ENCODE assay signal across 8 mouse cellular contexts in genomic region chr9:45917041-45917934, GRCm38 (mm10). TPM values are rescaled to one million over a fixed set of nuclear protein-coding genes. Genes with fewer than 3 reads are reported as not detected.
DNase-seq lines count a peak whose midpoint lies in the region.

No protein-coding gene starts in this region.

- H3K4me1 ChIP-seq in heart, embryonic 10.5 days, result no peaks in the 10 kb centered on the region

- DNase-seq in heart, adult 11 months, result peak; percentile 97
- DNase-seq in heart, embryonic 10.5 days (ENCODE audit: low spot score), result no peak
- peak; percentile 68 for DNase-seq in adrenal gland, adult 8-10 months
- DNase-seq in heart, adult 8-10 months (ENCODE audit: low spot score), result peak; percentile 49
- DNase-seq in layer of hippocampus, adult 9-11 months, result peak; percentile 62
- peak; percentile 53 for DNase-seq in right cerebral cortex, adult 18-20 months
- no peak for DNase-seq in thymus, postnatal 36 days
- no peak for DNase-seq in spleen, postnatal 4 days (ENCODE audit: low spot score in 2 of 2)

- no peaks in the 10 kb centered on the region for H3K27me3 ChIP-seq in heart, embryonic 10.5 days (ENCODE audit: insufficient read depth, poor library complexity, severe bottlenecking)

- H3K27ac ChIP-seq in heart, embryonic 10.5 days, result no peak overlapping the region

- no peak overlapping the region for H3K4me3 ChIP-seq in heart, embryonic 10.5 days

- H3K36me3 ChIP-seq in heart, embryonic 10.5 days, result peaks cover 89% of the 10 kb centered on the region

- 90% methylated on average over 5 of the region's 5 CpGs for WGBS in heart, embryonic 10.5 days

- no peaks in the 10 kb centered on the region for H3K9me3 ChIP-seq in heart, embryonic 10.5 days

RNA-seq across cellular contexts. Expression of gene Rnf214, which starts 10.6 kb away (rescaled TPM):
- polyA plus RNA-seq in heart, embryonic 10.5 days (2016; fragmentation: Nextera tagmentation; extraction: Ambion mirVana), result 45.5 and 50.3 TPM in 2 replicates
- 10 to 100 TPM; 47.5 to 69.5 (median 52.4) TPM for total RNA-seq in adrenal gland, adult 8-10 months (2022)
- 10 to 100 TPM; 32.6 to 36.7 (median 34.0) TPM for total RNA-seq in heart, adult 8-10 months (2022)

RNA-seq across cellular contexts. Expression of gene Pcsk7, which starts 11.0 kb away (rescaled TPM):
- polyA plus RNA-seq in heart, embryonic 10.5 days (2016; fragmentation: Nextera tagmentation; extraction: Ambion mirVana), result 18.5 and 22.1 TPM in 2 replicates
- total RNA-seq in adrenal gland, adult 8-10 months (2022), result 10 to 100 TPM; 27.9 to 44.9 (median 36.6) TPM
- 10 to 100 TPM; 12.9 to 15.7 (median 14.6) TPM for total RNA-seq in heart, adult 8-10 months (2022)

RNA-seq across cellular contexts. Expression of gene Tagln, which starts 18.6 kb away (rescaled TPM):
- polyA plus RNA-seq in heart, embryonic 10.5 days (2016; fragmentation: Nextera tagmentation; extraction: Ambion mirVana), result 303 and 413 TPM in 2 replicates
- 100 to 1,000 TPM in 3 of 4 experiments, 10 to 100 TPM in 1; 89.8 to 116 (median 110) TPM for total RNA-seq in adrenal gland, adult 8-10 months (2022)
- 10 to 100 TPM; 33.4 to 69.1 (median 50.0) TPM for total RNA-seq in heart, adult 8-10 months (2022)

RNA-seq across cellular contexts. Expression of gene Sidt2, which starts 37.8 kb away (rescaled TPM):
- polyA plus RNA-seq in heart, embryonic 10.5 days (2016; fragmentation: Nextera tagmentation; extraction: Ambion mirVana), result 37.0 and 37.2 TPM in 2 replicates
- total RNA-seq in adrenal gland, adult 8-10 months (2022), result 100 to 1,000 TPM; 180 to 380 (median 226) TPM
- total RNA-seq in heart, adult 8-10 months (2022), result 10 to 100 TPM; 62.1 to 77.4 (median 69.0) TPM

Comparison
In these comparisons a context has a peak if more than half of its experiments do, and no peak if none do; other contexts are left out.
1. DNase-seq: peak in heart, adult 11 months (single experiment), adrenal gland, adult 8-10 months (single experiment), heart, adult 8-10 months (single experiment), layer of hippocampus, adult 9-11 months (single experiment) and right cerebral cortex, adult 18-20 months (single experiment); none in heart, embryonic 10.5 days (single experiment), thymus, postnatal 36 days (0 of 2) and spleen, postnatal 4 days (0 of 2).